Mouse (Mus musculus) liver, embryonic 14.5 days (tissue): ENCODE results near the gene Fbln2. TPM values are rescaled to one million over a fixed set of nuclear protein-coding genes. Genes with fewer than 3 reads are reported as not detected.

Source experiments
- ATAC-seq: fragments of 200-750 bp; cut with Nextera tagmentation; 2 replicates; pipeline ENCODE4 v1.8.0; 2017; ENCODE audit warnings: moderate number of reproducible peaks, mild to moderate bottlenecking, moderate library complexity; ENCODE audit not compliant: insufficient read depth
- DNase-seq, 3 experiments: peaks; one replicate each; pipeline ENCODE4 v3.0.0-alpha.2; 2012 to 2013; ENCODE audit warnings: low read depth in 3 of 3, low spot score in 3 of 3
- H3K27ac ChIP-seq: fragments of 300-500 bp; sonication (generic); 2 replicates; pipeline ENCODE4 v1.5.1; 2014; ENCODE audit warnings: moderate library complexity, mild to moderate bottlenecking, control low read depth, inconsistent platforms
- H3K27me3 ChIP-seq: fragments of 300-500 bp; sonication (generic); 2 replicates; pipeline ENCODE4 v1.6.1; 2014; ENCODE audit warnings: mild to moderate bottlenecking, low read length, moderate library complexity; ENCODE audit not compliant: control insufficient read depth, insufficient read depth
- H3K36me3 ChIP-seq: fragments of 300-500 bp; sonication (generic); replicated peaks from 2 replicates; pipeline ENCODE4 v1.6.1; 2014; ENCODE audit warnings: low read depth; ENCODE audit not compliant: control insufficient read depth, insufficient read depth
- H3K4me1 ChIP-seq, 2 experiments: fragments of 200-500 bp in 1 of 2; fragments of 300-500 bp in 1 of 2; sonication (generic) in 1 of 2; replicated peaks; 2 replicates each; pipeline ENCODE4 v1.6.1; 2012 to 2014; ENCODE audit warnings: antibody characterized with exemption in 1 of 2, inconsistent platforms in 1 of 2, low read length in 1 of 2; ENCODE audit not compliant: control insufficient read depth in 2 of 2, insufficient read depth in 2 of 2
- H3K4me2 ChIP-seq: fragments of 300-500 bp; sonication (generic); 2 replicates; pipeline ENCODE4 v1.6.1; 2014; ENCODE audit warnings: low read depth, mild to moderate bottlenecking, control low read depth, moderate library complexity
- H3K4me3 ChIP-seq, 2 experiments: fragments of 200-500 bp in 1 of 2; fragments of 300-500 bp in 1 of 2; sonication (generic) in 1 of 2; 2 replicates each; pipeline ENCODE4 v1.5.1; 2012 to 2014; ENCODE audit warnings: low read depth in 2 of 2, low read length in 2 of 2, mild to moderate bottlenecking in 2 of 2, control low read depth in 1 of 2, inconsistent platforms in 1 of 2, moderate library complexity in 1 of 2; ENCODE audit not compliant: insufficient read depth in 1 of 2
- H3K9ac ChIP-seq: fragments of 300-500 bp; sonication (generic); replicated peaks from 2 replicates; pipeline ENCODE4 v1.6.1; 2014; ENCODE audit warnings: mild to moderate bottlenecking, control low read depth, moderate library complexity
- H3K9me3 ChIP-seq: fragments of 300-500 bp; sonication (generic); 2 replicates; pipeline ENCODE4 v1.6.1; 2016; ENCODE audit warnings: low read length, mixed read lengths; ENCODE audit not compliant: control insufficient read depth
- CTCF ChIP-seq: IDR thresholded peaks from 2 replicates; pipeline ENCODE4 v1.5.1; 2016; ENCODE audit warnings: antibody characterized with exemption, low read depth, control low read depth
- EP300 ChIP-seq: IDR thresholded peaks from 2 replicates; pipeline ENCODE4 v1.6.1; 2016; ENCODE audit warnings: antibody characterized with exemption, low read depth
- WGBS: fragments of 180-500 bp; shearing (Covaris S2); extraction: QIAGEN DNeasy Blood & Tissue Kit; methylation state at CpG from one replicate; pipeline ENCODE4 v1.1.7; 2014; ENCODE audit not compliant: insufficient replicate concordance; 5-methylcytosine and 5-hydroxymethylcytosine counted together
- polyA plus RNA-seq, 2 experiments: library from polyadenylated mRNA; depleted of rRNA in 1 of 2; stranded (reverse) in 1 of 2; unstranded in 1 of 2; fragments of >200 nt; fragmentation: Nextera tagmentation in 1 of 2; extraction: Ambion mirVana in 1 of 2; gene quantifications; 2 replicates each; pipeline versions ENCODE4 v1.2.1 to v1.2.3; 2012 to 2014

Fbln2 gene
- polyA plus RNA-seq, 2 experiments, result 4.3 to 5.1 TPM

DNA sequence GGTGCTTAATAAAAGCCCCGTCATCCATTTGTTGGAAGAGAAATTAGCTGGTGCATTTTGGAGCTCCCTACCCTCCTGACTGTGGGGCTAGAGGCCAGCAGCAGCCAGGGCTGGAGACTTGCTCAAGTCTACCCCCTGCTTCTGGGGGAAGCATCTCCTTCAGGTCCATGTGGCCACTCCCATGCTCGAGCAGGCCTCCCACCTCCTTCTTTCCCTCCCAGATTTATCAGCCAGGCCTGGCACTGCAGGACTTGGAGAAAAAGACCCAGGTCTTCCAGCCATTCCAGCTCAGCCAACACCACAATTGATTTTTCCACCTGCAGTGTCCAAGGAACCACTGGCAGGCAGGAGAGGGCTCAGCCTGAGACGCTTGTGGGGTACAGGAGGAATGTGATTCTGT lies 27.5 kb upstream of the Fbln2 start:
- H3K27me3 ChIP-seq, result no peaks in the 10 kb centered on the region
- H3K9me3 ChIP-seq, result no peaks in the 10 kb centered on the region
- TF ChIP-seq CTCF (no peak), EP300 (no peak)
- ATAC-seq (no peak), DNase-seq (no peak)
- no peaks in the 10 kb centered on the region for H3K36me3 ChIP-seq
- no peak overlapping the region for H3K4me3 ChIP-seq
- H3K27ac ChIP-seq, result no peak overlapping the region
- H3K9ac ChIP-seq, result no peak overlapping the region
- 0 out of 4 replicates have a peak, but pooled peaks cover 0 to 2% of the 10 kb centered on the region in 2 experiments for H3K4me1 ChIP-seq
- no peak overlapping the region for H3K4me2 ChIP-seq
- 48% methylated on average over 3 of the region's 3 CpGs for WGBS

DNA sequence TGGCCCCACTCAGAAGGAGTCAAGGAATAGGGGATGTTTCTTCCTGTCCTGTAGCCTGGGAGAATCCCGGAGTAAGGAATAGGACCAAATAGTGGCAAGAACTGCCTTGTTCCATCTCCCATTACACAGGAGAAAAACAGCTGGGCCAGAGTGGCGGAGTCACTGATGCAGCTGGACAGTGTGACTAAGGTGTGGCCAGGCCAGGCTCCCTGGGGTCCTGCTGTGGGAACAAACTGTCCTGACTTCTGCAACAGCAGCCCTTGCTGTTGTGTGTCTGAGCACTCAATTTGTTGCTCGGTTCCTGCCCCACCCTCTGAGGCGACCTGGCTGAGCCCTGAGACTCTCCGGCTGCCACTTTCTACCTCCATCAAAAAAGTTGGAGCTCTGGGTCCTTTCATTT lies 26.8 kb upstream of the Fbln2 start:
- Histone ChIP-seq H3K4me3 (no peak overlapping the region), H3K9ac (no peak overlapping the region), H3K36me3 (no peaks in the 10 kb centered on the region), H3K9me3 (no peaks in the 10 kb centered on the region), H3K27me3 (no peaks in the 10 kb centered on the region), H3K4me1 (0 out of 4 replicates have a peak, but pooled peaks cover 0 to 2% of the 10 kb centered on the region in 2 experiments), H3K4me2 (no peak overlapping the region), H3K27ac (no peak overlapping the region)
- DNase-seq (no peak), ATAC-seq (no peak)
- WGBS, result 59% methylated on average over 5 of the region's 5 CpGs
- TF ChIP-seq EP300 (no peak), CTCF (no peak)

DNA sequence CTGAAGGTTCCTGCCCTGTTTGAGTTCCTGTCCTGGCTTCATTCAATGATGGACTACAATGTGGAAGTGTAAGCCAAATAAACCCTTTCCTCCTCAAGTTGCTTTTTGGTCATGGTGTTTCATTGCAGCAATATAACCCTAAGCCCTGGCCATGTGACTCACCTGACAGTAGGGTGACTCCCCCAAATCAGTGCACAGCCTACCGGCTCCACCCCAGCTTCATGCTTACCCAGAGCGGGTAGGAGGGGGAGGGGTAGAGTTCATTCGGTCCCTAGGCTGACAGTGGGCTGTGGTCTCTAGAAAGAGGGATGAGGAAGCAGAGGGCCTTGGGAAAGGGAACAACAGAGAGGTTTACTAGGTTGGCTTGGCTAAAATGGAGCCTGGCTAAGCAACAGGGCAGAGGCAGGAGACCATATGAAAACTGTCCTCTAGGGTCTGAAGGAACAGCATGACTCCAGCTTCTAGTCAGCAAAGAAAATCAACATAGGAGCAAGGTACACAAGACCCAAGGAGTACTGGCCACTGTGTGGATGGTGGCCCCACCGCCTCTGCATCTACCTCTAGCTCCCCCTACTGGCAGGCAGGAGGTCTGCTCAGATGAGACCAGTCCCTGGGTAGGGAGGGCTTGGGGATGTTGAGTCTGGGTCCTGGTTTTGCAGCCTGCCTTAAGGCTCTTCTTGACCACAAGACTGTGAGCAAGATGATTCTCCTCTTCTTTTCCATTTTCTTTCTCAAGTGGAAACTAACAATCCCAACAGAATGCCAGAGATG lies 25.9 kb upstream of the Fbln2 start:
- no peak for DNase-seq
- Histone ChIP-seq H3K27me3 (no peaks in the 10 kb centered on the region), H3K27ac (no peak overlapping the region), H3K4me3 (no peak overlapping the region), H3K4me1 (0 out of 4 replicates have a peak, but pooled peaks cover 0 to 2% of the 10 kb centered on the region in 2 experiments), H3K4me2 (no peak overlapping the region), H3K9ac (no peak overlapping the region), H3K9me3 (no peaks in the 10 kb centered on the region), H3K36me3 (no peaks in the 10 kb centered on the region)
- TF ChIP-seq CTCF (peak; percentile 98), EP300 (no peak)
- peak; percentile 58; the same call in 1 of the 2 replicates for ATAC-seq
- 36% methylated on average over 4 of the region's 4 CpGs for WGBS

DNA sequence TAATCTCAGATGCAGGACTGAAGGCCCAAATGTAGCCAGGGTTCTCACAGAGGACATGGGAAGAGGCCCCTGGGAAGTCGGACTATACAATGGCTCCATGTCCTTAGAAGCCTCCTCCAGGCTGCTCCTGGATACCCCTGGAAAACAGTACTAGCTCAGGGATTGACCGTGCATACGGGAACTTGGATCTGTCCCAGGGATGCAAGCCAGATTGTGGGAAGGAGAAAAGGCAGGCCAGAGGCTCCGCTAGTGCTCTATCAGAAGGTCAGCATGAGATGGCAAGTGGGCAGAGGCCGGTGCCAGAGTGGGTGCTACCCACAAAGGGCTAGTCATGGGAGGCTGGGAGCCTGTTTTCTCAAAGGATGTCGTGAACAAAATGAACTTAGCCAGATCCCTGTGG lies 25.3 kb upstream of the Fbln2 start:
- Histone ChIP-seq H3K9ac (no peak overlapping the region), H3K27ac (no peak overlapping the region), H3K4me2 (no peak overlapping the region), H3K9me3 (no peaks in the 10 kb centered on the region), H3K27me3 (no peaks in the 10 kb centered on the region), H3K36me3 (no peaks in the 10 kb centered on the region), H3K4me3 (no peak overlapping the region), H3K4me1 (0 out of 4 replicates have a peak, but pooled peaks cover 0 to 2% of the 10 kb centered on the region in 2 experiments)
- no peak for DNase-seq
- no peak for ATAC-seq
- no peak for TF ChIP-seq EP300
- no peak for TF ChIP-seq CTCF
- 56% methylated on average over 6 of the region's 6 CpGs for WGBS

DNA sequence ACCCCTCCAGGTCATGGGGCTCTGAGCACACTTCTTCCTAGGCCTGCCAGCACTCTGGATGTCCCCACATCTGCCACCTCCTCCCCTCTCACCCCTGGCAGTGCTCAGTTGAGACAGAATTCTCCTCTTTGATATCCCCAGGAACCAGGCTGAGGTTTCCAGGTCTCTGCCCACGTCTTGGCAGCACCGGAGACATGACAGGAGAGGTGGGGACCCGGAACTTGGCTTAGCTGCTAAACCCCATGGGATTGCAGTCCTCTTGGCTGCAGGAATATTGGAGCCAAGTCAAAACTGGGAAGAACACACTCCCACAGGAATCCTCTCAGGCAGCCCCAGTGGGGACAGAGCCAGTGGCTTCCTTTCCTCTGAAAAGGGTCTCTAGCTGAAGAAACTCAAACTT lies 24.4 kb upstream of the Fbln2 start:
- WGBS, result 52% methylated on average over 3 of the region's 3 CpGs
- Histone ChIP-seq H3K4me2 (no peak overlapping the region), H3K4me3 (no peak overlapping the region), H3K27me3 (no peaks in the 10 kb centered on the region), H3K27ac (no peak overlapping the region), H3K9me3 (no peaks in the 10 kb centered on the region), H3K4me1 (peaks cover 0 to 9% of the 10 kb centered on the region in 2 experiments; a peak in 1 of 4 replicates), H3K9ac (no peak overlapping the region), H3K36me3 (no peaks in the 10 kb centered on the region)
- DNase-seq (no peak), ATAC-seq (no peak)
- no peak for TF ChIP-seq EP300
- no peak for TF ChIP-seq CTCF
